Mouse (Mus musculus) ovary, postnatal 10 days (tissue): ENCODE results near the gene Gm49361.
"Not testable (repeated sequence)": the region's sequence is repeated elsewhere in the genome, so short reads cannot be mapped to it uniquely, and the experiment has no call there.

Experiments used
- DNase-seq: peaks from one replicate; pipeline ENCODE4 v3.0.0; 2022; ENCODE audit warnings: low spot score

Gm49361 gene

GRCm38 (mm10) chr14:57688066-57688465 lies 57.8 kb downstream of the Gm49361 start:
- not testable (repeated sequence) for DNase-seq

GRCm38 (mm10) chr14:57687441-57687840 lies 58.5 kb downstream of the Gm49361 start:
- DNase-seq: no peak

- DNase-seq: no peak
Measured at GRCm38 (mm10) chr14:57686647-57687046, 59.3 kb downstream of the Gm49361 start.

DNA sequence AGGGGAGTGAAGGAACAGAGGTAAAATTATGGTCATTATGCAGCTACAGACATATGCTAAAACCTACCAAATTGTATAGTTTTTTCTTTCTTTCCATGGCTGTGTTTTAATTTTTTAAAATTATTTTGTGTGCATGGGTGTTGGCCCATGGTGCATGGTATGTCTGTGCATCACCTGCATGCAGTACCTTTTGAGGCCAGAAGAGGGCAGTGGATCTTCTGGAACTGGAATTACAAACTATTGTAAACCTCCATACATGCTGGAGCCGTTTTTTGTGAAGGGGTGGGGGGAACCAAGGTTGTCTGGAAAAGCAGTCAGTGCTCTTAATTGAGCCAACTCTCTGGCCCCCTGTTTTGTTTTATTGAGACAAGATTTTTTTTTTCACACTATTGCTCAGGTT lies 61.3 kb downstream of the Gm49361 start:
- DNase-seq: no peak

DNA sequence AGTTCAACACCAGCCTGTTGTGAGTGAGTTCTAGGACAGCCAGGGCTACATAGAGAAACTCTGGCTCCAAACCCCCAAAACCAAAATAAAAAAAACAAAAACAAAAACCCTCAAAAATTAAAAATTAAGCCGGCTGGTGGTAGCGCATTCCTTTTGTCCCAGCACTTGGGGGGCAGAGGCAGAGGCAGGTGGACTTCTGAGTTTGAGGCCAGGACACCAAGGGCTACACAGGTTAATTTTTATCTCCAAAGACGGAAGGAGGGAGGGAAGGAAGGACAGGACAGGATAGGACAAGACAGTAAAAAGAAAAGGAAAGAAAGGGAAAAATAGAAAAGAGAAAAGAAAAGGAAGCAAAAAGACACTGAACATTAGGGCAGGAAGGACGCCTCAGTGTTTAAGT lies 63.2 kb downstream of the Gm49361 start:
- no peak for DNase-seq

DNA sequence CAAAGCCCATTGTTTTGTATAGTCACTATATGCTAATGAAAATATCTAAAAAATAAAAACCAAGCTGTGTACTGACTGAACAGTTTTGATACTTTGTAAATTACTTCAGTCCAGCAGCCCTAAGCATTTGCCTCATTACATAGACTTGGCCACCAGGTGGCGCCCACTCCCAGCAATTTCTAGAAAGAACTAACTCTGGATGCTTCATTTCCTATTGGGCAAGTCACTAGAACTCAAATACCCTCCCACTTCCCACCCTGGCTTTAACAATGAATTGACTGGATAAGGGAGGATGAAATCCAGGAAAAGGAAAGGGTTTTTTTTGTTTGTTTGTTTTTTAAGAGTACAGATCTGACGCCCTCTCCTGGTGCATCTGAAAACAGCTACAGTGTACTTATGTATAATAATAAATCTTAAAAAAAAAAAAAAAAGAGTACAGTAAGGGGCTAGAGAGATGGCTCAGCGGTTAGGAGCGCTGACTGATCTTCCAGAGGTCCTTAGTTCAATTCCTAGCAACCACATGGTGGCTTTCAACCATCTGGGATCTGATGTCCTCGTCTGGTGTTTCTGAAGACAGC lies 65.9 kb downstream of the Gm49361 start:
- DNase-seq: peak; percentile 66

DNA sequence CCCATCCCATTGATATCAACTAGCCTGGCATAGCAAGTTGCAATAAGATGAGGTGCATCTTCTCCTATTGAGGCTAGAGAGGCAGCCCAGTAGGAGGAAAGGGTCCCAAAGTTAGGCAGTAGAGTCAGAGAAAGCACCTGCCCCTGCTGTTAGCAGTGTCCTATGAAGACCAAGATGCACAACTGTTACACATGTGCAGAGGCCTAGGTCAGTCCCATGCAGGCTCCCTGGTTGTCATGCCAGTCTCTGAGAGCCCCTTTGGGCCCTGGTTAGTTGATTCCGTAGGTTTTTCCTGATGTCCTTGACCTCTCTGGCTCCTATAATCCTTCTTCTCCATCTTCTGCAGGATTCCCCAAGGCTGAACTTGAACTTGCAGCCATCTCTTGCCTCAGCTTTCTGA lies 66.4 kb downstream of the Gm49361 start:
- no peak for DNase-seq

DNA sequence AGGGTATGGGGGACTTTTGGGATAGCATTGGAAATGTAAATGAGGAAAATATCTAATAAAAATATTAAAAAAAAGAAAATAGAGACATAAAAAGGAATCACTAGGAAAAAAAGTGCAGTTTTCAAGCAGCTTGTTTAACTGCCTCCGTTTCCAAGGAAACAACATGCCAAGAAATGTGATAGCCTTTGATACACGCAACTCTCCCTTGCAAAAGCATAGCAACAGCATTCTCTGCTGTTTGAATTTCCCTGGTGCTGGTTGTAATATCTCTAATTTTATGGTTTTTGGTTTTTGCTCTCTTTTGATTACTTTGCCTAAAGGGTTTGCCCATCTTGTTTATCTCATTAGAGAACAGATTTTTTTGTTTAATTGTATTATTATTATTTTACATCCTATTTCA lies 70.4 kb downstream of the Gm49361 start:
- no peak for DNase-seq

GRCm38 (mm10) chr14:57665628-57665950 lies 80.3 kb downstream of the Gm49361 start:
- DNase-seq: no peak

DNA sequence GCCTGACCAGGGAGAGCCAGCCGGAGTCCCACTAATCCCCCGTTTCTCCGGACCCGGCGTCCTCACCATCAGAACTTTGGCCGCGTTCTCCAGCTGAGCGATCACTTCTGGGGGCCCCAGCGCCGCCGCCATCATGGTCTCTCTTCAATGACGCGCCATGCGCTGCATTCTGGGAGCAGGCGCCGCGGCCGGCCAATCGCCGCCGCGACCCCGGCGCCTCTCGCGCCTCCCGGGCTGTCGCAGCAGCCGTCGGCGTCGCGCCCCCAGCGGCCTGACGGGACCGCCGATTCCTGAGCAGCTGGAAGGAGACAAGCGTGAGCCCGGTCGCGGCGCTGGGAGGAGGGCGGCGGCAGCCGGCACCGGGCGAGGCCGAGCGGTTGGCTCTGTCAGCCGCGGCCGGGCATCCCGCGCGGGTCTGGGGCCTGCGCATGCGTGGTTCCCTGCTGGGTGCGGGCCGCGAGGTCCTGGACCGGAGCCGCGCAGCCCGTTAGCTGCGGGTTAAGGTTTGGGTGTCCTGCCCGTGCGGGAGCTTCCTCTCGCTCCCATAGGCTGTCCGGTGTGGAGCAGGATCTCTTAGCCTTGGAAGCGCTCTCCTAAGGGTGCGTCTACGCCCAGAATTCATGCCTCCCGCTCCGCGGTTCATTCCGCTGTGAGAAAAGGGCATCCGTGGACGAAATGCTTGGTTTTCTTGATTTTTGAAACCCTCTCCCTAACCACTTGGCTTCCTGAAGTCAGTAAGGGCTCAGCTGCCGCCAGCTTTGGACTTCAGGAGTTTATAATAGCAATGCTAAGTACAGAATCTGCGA lies 80.9 kb downstream of the Gm49361 start, which contains the start of gene Xpo4:
TSS of gene Xpo4 (minus strand) at position 609 of the 806 bp plus-strand sequence.
- DNase-seq: peak; percentile 73

DNA sequence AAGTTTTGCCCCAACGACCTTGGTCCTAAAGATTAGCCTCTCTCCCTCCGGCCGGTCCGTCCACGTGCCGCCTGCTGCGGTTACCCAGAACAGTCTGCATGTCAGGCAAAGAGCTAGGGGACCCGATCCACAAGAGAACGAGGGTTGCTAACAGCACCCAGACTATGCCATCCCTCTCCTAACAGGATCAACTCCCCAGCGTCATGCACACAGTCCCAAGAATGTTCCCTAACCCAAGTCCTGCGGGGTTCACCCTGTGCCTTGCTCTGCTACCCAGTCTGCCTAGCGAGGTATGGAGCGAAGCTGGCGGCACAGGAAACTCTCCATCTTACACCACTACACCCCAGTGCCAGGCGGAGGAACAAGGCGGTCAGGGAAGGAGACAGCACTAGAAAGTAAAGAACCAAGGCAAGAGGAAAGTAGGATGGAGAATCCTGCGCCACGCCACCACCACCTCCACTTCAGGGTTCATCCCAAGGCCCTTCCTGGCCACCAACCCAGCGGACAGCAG lies 81.5 kb downstream of the Gm49361 start:
- DNase-seq: no peak

GRCm38 (mm10) chr14:57663630-57664029 lies 82.3 kb downstream of the Gm49361 start:
- DNase-seq: no peak

DNA sequence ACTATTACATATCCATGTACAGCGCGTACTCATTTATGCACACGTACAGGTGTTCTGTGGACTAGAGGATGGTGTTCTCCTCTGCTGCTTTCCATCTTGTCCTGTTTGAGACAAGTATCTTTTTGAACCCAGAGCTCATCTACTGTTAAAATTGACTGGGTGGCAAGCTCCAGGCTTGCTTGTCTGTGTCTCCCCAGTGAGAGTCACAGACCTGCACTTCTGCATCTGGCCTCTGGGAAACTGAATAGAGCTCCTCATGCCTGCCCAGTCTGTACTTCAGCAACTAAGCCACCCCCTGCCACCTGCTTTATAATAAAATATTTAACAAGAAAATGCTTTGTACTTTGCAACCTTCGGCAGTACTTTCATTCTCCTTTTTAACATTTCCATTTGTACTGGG lies 87.6 kb downstream of the Gm49361 start:
- no peak for DNase-seq

DNA sequence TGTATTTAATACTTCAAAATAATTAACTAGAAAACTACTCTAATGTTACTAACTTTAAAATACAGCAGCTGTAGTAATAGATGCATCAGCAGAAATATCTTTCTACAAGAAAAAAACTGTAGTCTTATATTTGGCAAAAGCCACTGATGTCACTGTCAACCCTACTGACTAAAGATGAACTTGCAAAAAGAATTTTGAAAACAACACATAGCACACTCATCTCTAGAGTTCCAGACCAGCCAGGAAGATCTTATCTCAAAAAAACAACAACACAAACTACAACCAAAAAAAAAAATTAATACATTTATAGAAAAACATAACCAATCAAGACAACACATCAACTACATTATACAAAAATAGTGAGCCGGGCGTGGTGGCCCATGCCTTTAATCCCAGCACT lies 88.4 kb downstream of the Gm49361 start:
- DNase-seq: no peak

DNA sequence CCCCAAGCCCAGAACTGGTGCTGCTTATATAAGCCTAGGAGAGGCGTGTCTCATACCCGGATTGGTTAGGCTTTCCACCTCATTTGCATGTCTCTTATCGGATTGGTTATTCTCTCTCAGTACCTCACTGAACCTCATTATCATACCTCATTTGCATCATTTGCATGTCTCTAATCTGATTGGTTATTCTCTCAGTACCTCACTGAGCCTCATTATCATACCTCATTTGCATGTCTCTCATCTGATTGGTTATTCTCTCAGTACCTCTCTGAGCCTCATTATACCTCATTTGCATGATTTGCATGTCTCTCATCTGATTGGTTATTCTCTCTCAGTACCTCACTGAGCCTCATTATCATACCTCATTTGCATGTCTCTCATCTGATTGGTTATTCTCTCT lies 89.4 kb downstream of the Gm49361 start:
- not testable (repeated sequence) for DNase-seq

GRCm38 (mm10) chr14:57649501-57649900 lies 96.4 kb downstream of the Gm49361 start:
- no peak for DNase-seq

GRCm38 (mm10) chr14:57646155-57646554 lies 99.7 kb downstream of the Gm49361 start:
- no peak for DNase-seq

GRCm38 (mm10) chr14:57639153-57639552 lies 106.8 kb downstream of the Gm49361 start:
- no peak for DNase-seq

DNA sequence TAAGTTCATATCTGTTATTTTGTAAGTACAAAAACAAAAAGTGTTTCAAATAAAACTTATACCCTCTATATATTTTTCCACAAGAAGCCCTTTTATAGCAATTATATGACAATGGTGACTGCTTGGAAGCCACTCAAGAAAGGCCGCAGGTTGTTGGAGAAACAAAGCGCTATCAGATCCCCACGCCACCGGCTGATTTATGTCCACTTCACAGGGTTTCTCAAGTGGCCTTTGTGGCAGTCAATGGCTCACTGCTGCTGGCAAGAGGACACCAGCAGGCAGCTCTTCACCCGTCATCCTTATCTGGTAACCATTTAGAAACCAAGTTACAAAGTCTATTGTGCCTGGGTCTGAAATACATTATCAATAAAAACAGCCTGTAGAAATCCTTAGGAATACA lies 111.8 kb downstream of the Gm49361 start:
- DNase-seq: no peak

DNA sequence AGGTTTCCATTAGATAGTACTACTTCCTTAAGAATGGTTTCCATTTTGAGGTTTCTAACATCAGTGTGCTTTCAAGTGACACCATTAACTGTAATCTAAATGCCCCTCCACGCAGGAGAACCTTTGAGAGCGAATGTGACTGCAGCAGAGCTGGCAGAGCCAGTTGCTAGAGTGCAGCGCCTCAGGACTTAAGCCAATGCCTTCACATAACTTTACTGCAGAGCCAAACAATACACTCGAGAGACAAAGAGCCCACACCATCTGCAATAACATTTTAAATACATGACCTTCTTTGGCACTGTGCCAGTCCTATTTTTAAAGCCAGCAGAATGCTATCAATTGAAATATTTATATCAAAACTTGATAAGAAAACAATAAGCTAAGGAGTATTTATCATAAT lies 116.3 kb downstream of the Gm49361 start:
- no peak for DNase-seq

DNA sequence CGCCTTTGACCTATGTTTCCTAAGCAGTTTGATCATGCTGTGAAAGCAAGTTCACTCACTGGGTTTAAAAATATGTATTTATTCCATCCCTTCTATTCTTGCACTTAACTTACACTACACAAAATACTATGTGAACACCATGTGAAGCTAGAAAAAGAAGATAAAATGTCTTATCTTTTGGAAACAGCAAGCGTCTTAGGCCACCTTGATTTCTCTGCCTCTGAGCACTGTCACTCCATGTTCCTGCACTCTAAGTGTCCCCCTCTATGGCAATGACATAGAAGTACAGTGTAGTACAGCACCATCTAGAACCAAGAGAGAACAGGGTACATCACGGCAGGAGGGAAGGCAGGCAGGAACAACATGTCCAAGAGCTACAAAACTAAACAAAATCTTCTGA lies 123.0 kb downstream of the Gm49361 start:
- DNase-seq: no peak

GRCm38 (mm10) chr14:57621699-57622098 lies 124.2 kb downstream of the Gm49361 start:
- DNase-seq: no peak

DNA sequence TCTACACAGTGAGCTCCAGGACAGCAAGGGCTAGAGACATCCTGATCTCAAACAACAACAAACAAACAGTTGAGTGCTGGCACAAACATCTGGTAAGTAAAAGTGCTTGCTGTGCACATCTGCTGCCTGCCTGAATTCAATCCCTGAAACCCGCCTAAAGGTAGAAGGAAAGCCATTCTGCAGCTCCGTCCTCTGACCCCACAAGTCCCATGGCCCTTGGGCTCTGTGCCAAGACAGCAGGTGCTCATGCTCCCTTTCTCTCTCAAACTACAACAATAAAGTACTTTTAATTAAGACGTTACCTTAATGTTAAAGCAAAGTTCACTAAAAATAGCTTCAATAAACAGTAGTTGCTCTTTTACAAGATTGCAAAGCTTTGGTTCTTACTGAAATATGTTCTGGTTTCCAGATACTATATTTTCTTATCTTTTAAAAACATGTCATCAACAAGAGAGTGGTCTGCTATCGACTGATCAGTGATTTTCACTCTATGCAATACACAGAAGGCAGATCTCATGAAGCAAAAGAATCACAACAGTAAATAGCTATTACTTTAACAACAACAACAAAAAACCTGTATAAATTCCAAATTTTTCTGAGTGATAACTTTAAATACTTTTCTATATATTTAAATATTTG lies 125.2 kb downstream of the Gm49361 start:
- DNase-seq: no peak
